Mouse (Mus musculus) ES-Bruce4 (cell line): ENCODE results near the gene Hpse.

ENCODE experiments used
- CTCF ChIP-seq: IDR thresholded peaks from one replicate; pipeline ENCODE4 v1.8.1; 2011; ENCODE audit warnings: low read depth, low read length
- EP300 ChIP-seq: IDR thresholded peaks from 2 replicates; pipeline ENCODE4 v1.6.1; 2011; ENCODE audit warnings: low read depth, low read length; ENCODE audit not compliant: insufficient read depth
- POLR2A ChIP-seq: IDR thresholded peaks from one replicate; pipeline ENCODE4 v1.8.1; 2011; ENCODE audit warnings: low read length; ENCODE audit not compliant: insufficient read depth

DNA sequence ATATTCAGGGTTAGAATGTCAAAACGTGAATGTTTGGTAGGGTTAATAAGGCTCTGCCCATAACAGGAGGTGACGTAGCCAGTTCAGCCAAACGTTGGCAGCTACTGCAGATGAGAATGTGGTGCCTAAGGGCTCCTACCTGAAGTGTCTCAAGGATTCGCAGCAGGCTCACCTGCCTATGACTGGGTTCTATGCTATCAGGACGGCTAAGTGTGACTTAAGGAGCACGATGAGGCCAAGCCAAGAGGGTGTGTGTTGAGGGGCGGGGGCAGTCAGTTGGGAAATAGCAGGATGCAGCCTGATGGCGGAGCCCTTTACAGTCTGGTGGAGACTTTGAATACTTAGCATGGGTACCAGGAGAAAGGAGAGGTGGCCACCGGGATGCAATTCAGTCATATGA is 67.2 kb downstream of the Hpse start:
- TF ChIP-seq CTCF, result no peak
- TF ChIP-seq POLR2A, result no peak
- TF ChIP-seq EP300, result no peak
